Mouse (Mus musculus) kidney, adult 2 months (tissue): ENCODE data around the gene Mtmr1.

ENCODE experiments used
- CTCF ChIP-seq: fragments of 200-500 bp; conservative IDR thresholded peaks from 2 replicates; pipeline ENCODE4 v1.5.1; 2011; ENCODE audit warnings: low read depth, mild to moderate bottlenecking, control low read depth, low read length, moderate library complexity, mixed read lengths; ENCODE audit not compliant: insufficient read depth, insufficient read length
- POLR2A ChIP-seq: fragments of 200-500 bp; IDR thresholded peaks from one replicate; pipeline ENCODE4 v1.6.1; 2011; ENCODE audit warnings: low read depth, low read length, control low read depth

DNA sequence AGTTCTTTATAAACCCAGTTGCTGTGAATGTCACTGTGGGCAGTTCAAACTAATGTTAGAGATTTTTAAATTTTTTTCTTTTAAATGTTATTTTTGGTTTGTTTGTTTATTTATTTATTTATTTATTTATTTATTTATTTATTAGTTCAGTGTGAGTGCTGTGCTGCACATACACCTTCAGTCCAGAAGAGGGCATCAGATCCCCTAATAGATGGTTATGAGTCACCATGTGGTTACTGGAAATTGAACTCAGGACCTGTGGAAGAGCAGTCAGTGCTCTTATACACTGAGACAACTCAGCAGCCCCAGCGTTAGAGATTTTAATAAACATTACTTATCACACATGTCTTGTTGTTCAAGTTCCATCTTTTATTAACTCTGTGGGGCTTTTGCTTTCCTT is 12.5 kb upstream of the Mtmr1 start:
- TF ChIP-seq POLR2A (no peak), CTCF (no peak)
